Mouse (Mus musculus): ENCODE results near the gene Cyp4v3. TPM values are rescaled to one million over a fixed set of nuclear protein-coding genes. Genes with fewer than 3 reads are reported as not detected.

The Cyp4v3 gene
- total RNA-seq, 2 experiments from 2014 or later = 5.1 to 5.7 TPM

DNA sequence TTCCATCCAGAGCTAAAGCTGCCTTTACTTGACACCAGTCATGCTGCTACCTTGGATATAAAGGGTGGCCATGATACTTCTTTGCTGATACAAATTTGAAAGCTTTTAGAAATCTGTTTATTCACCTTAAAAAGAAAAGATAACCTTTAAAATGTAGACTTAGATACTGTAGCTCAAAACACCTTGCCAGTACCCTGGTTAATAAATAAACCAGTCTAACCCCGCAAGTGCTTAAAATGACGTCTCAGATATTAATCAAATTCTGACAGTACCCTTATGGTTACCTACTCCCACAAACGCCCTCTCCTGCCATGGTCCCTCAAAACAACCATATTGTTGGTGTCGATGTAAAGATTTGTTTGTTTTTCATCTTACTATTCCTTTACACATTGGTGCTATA, 8.9 kb downstream of the Cyp4v3 start:
- intact Hi-C loops (cut with DNase I) = no loop called here
- no peak for DNase-seq (ENCODE audit: low spot score in 2 of 2)

DNA sequence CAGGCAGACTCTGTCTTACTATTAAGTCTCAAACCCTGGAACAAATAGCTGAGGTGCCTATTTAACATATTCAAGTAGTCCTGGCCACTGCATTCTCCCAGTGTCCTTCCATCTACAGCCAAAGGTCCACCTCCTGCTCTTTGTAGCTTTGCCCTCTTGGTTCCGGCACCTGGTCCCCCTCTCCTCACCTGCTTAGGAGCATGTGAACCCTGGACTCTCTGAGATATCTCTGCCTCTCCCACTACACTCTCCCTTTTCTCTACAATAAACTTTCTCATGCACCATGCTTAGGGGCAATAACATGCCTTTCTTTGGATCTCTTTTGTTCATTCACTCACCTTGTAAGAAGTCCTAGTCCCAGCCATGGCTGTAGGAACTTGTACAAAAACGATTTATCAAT, 11.7 kb downstream of the Cyp4v3 start:
- intact Hi-C loops (cut with DNase I) = no loop called here
- DNase-seq (ENCODE audit: low spot score in 2 of 2) = no peak

DNA sequence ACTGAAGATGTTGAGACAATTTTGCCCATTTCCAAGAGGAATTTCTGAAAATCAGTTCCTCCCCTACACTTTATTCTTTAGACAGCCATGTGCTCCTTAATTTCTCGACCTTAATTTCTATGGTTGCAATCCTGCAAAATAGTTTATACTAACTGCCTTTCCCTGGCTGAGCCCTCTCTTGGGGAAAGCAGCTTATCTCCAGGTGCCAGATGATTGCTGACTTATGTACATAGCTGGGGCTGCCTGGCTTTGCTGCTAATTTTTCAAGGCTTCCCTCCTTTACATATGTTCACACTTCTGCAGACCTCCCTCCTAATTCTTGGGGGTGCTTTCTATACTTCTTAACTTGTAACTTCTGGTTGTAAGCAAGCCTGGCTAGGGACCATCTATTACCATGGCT, 12.1 kb downstream of the Cyp4v3 start:
- intact Hi-C loops (cut with DNase I) = no loop called here
- no peak for DNase-seq (ENCODE audit: low spot score in 2 of 2)

- no peak for DNase-seq (ENCODE audit: low spot score in 2 of 2)
- intact Hi-C loops (cut with DNase I) = no loop called here
Observed at GRCm38 (mm10) chr8:45310967-45311366, 22.0 kb downstream of the Cyp4v3 start.

GRCm38 (mm10) chr8:45308366-45308765, 24.6 kb downstream of the Cyp4v3 start, which contains the start of gene Gm45753:
Gene Gm45753, minus strand, starts transcription at chr8:45308466.
- no peak for DNase-seq (ENCODE audit: low spot score in 2 of 2)
- intact Hi-C loops (cut with DNase I) = no loop called here

- intact Hi-C loops (cut with DNase I) = no loop called here
Observed at GRCm38 (mm10) chr8:45305479-45305878, 27.5 kb downstream of the Cyp4v3 start.

DNA sequence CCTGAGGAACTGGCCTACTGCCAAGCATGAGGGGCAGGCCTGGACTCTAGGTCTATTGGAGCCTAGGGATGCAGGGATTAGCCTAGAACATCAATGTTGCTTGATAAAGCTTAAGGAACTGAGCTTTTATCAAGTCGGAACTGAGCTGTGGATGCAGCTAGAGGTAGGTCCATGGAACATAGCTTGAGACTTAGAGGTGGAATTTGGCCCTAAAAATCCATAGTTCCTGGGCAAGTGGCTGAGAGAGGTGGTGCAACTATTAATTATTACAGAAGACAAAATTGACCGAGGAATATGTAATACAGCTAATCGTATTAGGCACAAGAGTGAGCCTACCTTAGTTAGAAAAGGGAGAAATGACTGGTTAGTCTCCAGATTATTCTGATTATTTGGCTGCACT, 28.7 kb downstream of the Cyp4v3 start:
- intact Hi-C loops (cut with DNase I) = no loop called here
- no peak for DNase-seq (ENCODE audit: low spot score in 2 of 2)

More at GRCm38 (mm10) chr8:45305479-45305878, 27.5 kb downstream of the Cyp4v3 start:
- no peak for DNase-seq (ENCODE audit: low spot score in 2 of 2)

DNA sequence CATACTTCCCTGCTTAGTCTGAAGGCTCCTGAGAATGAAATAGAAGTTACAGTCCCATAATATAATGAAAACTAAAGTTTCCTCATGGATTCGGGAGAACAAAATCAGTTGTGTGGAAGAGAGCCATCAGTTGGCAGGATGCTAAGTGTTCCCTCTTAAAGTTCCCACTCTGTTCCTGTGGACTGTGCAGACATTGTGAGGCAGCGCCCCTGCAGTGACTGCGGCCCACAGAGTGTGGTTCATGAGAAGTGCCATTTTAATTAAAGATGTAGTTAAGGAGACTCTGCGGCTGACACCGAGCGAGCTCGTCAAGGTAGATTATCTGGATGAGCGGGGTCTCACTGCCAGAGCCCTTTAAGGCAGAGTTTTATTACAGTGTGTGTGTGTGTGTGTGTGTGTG, 30.6 kb downstream of the Cyp4v3 start:
- intact Hi-C loops (cut with DNase I) = no loop called here
- no peak for DNase-seq (ENCODE audit: low spot score in 2 of 2)

GRCm38 (mm10) chr8:45295276-45295675, 37.7 kb downstream of the Cyp4v3 start:
- intact Hi-C loops (cut with DNase I) = no loop called here
- DNase-seq (ENCODE audit: low spot score in 2 of 2) = no peak

GRCm38 (mm10) chr8:45294687-45295086, 38.3 kb downstream of the Cyp4v3 start, which contains the start of gene Klkb1:
Gene Klkb1, minus strand, starts transcription at chr8:45294859.
- no peak for DNase-seq (ENCODE audit: low spot score in 2 of 2)
- intact Hi-C loops (cut with DNase I) = no loop called here

DNA sequence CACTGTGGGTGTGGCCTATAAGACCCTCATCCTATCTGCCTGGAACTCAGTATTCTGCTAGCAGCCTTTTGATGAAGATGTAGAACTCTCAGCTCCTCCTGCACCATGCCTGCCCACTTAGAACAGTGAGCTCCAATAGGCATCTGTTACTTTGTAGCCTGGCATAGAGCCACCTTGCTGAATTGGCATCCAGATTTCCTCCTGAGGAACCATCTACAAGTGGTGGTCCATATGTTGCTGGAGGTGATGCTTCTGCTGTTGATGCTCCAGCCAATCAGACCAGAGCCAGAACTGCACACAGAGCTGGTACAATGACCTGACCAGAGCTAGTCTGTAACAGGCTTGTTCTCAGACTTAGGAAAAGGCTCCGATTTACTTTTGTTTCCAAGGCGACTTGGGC, 41.2 kb downstream of the Cyp4v3 start:
- DNase-seq (ENCODE audit: low spot score in 2 of 2) = peak; percentile 21 to 41
- intact Hi-C loops (cut with DNase I) = no loop called here

DNA sequence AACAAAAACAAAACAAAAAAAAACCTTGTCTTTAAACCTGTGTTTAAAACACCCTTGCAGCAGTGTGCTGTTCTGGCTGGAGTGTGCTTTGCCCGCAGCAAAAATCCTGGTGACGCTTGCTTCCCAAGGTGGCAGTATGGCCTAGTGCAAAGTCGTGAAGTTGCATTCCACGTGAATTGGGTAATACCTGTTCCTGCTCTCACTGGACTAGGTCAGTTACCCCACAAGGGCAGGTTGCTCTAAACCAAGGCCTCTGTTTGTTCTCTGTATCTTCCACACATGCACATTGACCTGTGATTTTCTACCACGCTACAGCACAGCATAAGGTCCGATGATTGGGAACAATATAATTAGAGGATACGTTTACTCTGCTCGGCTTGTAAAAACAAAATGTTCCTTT, 51.4 kb downstream of the Cyp4v3 start:
- intact Hi-C loops (cut with DNase I) = no loop called here
- DNase-seq (ENCODE audit: low spot score in 2 of 2) = no peak

DNA sequence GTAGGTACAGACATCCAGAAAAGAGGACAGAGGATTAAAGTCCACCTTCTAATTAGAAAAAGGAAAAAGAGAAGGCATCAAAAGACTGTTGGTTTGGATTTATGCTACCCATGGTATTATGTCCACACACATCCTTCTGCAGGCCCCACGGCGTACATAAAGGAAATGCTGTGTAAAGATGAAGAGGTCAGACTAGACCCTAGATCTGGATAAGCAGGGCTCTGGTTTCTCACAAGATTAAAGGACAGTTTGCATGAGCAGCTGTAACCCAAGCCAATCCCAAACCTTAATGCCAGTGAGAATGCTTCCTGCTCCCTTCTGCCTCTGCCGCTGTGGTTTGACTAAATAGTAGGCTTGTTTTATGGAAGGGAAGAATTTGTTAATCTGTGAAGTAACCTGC, 55.6 kb downstream of the Cyp4v3 start:
- intact Hi-C loops (cut with DNase I) = no loop called here
- no peak for DNase-seq (ENCODE audit: low spot score in 2 of 2)

DNA sequence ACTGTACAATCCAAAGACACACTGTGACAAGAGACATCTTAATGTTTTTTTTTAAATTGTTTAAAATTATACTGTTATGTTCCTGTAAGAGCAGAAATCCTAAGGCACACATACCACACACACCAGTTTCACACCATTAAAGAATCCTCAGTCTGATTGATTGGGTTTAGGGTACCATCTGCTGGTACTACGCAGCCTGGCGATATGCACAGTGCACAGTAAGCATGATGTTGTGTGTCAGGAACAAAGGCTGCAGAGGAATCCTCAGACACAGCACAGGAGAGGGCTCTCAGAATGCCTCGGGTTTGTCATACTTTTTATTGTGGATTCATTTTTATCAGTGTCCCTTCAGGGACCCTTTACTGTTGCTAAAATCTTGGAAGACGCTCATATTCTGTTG, 58.7 kb downstream of the Cyp4v3 start:
- no peak for DNase-seq (ENCODE audit: low spot score in 2 of 2)
- intact Hi-C loops (cut with DNase I) = no loop called here

DNA sequence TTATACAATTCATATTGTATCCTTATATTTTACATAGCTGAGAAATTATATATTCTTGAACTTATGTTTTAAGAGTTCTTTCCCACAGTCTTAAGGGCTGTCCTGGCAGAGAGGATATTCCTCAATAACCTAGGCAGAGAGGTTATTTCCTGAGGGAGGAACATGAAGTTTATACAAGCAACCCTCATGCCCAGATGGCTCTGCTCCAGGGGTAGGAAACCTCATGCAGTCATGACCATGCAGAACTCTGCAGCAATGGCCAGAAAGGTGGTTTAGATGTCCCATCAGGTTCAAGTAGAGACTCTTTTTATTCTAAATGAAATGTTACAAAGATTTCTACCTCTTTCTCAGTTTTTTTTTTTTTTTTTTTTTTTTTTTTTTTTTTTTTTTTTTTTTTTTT, 64.0 kb downstream of the Cyp4v3 start:
- intact Hi-C loops (cut with DNase I) = no loop called here
- no peak for DNase-seq (ENCODE audit: low spot score in 2 of 2)

- DNase-seq (ENCODE audit: low spot score in 2 of 2) = no peak
- intact Hi-C loops (cut with DNase I) = no loop called here
Observed at GRCm38 (mm10) chr8:45268485-45268884, 64.5 kb downstream of the Cyp4v3 start.

DNA sequence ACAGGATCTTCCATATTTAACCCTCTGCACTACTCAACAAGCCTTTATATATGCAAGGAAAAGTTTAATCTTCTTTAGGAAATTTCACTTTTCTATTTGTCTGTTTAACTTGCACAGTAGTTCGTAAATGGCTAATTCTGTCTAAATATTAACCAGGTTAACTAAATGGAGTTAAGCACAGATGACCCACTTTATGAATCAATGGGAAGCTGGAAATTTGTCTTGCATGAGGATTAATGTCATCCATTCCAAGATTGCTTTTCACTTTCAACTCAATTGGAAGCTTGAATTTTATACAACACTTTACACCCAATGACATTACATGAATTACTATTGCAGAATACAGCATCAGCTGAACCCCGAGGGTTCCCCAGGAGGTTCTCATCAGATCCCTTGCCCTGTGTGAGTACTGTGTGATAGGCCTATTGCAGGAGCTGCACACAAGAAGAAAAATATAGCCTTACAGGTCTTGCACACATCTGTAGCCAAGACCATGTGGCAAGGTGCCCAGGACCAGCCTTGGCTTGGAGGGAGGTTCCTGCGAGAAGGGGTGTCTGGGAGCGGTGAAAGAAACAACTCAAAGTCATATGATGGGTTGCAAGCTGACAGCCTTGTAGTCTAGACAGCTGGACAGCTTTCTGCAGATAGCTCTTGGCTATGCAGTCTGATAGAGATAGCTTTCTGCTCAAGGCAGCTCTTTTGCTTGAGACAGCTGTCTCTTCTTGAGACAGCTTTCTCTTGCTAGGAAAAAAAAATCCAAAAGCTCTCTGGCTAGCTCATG, 65.2 kb downstream of the Cyp4v3 start:
- intact Hi-C loops (cut with DNase I) = no loop called here
- no peak for DNase-seq (ENCODE audit: low spot score in 2 of 2)

GRCm38 (mm10) chr8:45266993-45267392, 66.0 kb downstream of the Cyp4v3 start:
- DNase-seq (ENCODE audit: low spot score in 2 of 2) = no peak

DNA sequence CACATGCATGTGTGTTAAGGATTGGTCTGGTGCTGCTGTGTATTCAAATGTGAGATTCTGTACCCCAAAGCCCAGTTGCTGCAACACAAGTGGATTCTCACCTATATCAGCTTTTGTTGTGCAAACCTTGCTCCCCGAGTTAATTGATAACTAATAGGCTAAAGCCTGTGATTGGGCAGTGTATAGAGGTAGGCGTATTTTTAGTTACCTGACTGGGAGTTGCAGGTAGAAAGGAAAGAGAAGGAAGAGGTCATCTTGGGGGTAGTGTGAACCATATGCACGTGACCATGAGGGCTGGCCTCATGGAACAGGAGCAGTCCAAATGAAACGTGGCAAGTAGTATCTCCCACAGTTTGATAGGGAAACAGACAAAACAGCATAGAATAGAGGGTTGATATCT, 68.1 kb downstream of the Cyp4v3 start:
- DNase-seq (ENCODE audit: low spot score in 2 of 2) = no peak
- intact Hi-C loops (cut with DNase I) = no loop called here

More at GRCm38 (mm10) chr8:45266993-45267392, 66.0 kb downstream of the Cyp4v3 start:
- intact Hi-C loops (cut with DNase I) = no loop called here

GRCm38 (mm10) chr8:45262851-45263250, 70.2 kb downstream of the Cyp4v3 start:
- DNase-seq (ENCODE audit: low spot score in 2 of 2) = no peak
- intact Hi-C loops (cut with DNase I) = no loop called here

GRCm38 (mm10) chr8:45261920-45262319, 71.1 kb downstream of the Cyp4v3 start, which contains the start of gene F11:
Gene F11, minus strand, starts transcription at chr8:45262031.
- no peak for DNase-seq (ENCODE audit: low spot score in 2 of 2)
- intact Hi-C loops (cut with DNase I) = no loop called here

GRCm38 (mm10) chr8:45258421-45258820, 74.6 kb downstream of the Cyp4v3 start:
- no peak for DNase-seq (ENCODE audit: low spot score in 2 of 2)
- intact Hi-C loops (cut with DNase I) = no loop called here
